ENCODE assay signal across 9 mouse cellular contexts in genomic region chr4:149172083-149172482, GRCm38 (mm10). TPM values are rescaled to one million over a fixed set of nuclear protein-coding genes. Genes with fewer than 3 reads are reported as not detected.
DNase-seq lines count a peak whose midpoint lies in the region; ATAC-seq and TF ChIP-seq lines count a peak whose summit lies in the region.
"Had no signal": no experiment of that assay in that cellular context is flagged by ENCODE, and none has a peak within 500 bp of the region (broad histone marks: within the 10 kb centered on the region; RNA-seq: fewer than 3 reads in every experiment).

No protein-coding gene starts in this region.

- peaks cover 14% of the 10 kb centered on the region for H3K36me3 ChIP-seq in hindbrain, embryonic 15.5 days
- no peaks in the 10 kb centered on the region for H3K36me3 ChIP-seq in neural tube, embryonic 14.5 days (ENCODE audit: control insufficient read depth, insufficient read depth, low read length)

- H3K27ac ChIP-seq in left cerebral cortex, adult 2 months: peak overlapping the region; percentile 50
- peak overlapping the region; percentile 10 for H3K27ac ChIP-seq in hindbrain, embryonic 15.5 days (replicated peaks)
- H3K27ac ChIP-seq in neural tube, embryonic 14.5 days (ENCODE audit: low read depth, low read length): peak overlapping the region; percentile 28; the same call in 1 of the 2 replicates

- TF ChIP-seq CTCF in left cerebral cortex, adult 2 months (IDR thresholded peaks at IDR 0.05): peak; percentile 17

- no peaks in the 10 kb centered on the region for H3K27me3 ChIP-seq in hindbrain, embryonic 15.5 days
- no peaks in the 10 kb centered on the region for H3K27me3 ChIP-seq in neural tube, embryonic 14.5 days (ENCODE audit: control insufficient read depth, insufficient read depth, low read length)

- no peak for ATAC-seq in hindbrain, embryonic 15.5 days (ENCODE audit: low FRiP score, low read depth)
- no peak for ATAC-seq in neural tube, embryonic 14.5 days (ENCODE audit: low read depth)

- no peak overlapping the region for H3K9ac ChIP-seq in hindbrain, embryonic 15.5 days
- H3K9ac ChIP-seq in neural tube, embryonic 14.5 days (replicated peaks; ENCODE audit: low read depth, low read length): no peak overlapping the region

- DNase-seq in left cerebral cortex, adult 2 months (ENCODE audit: extremely low spot score in 1 of 2, low spot score in 2 of 2): no peak
- no peak for DNase-seq in left cerebral cortex, adult 18-20 months (ENCODE audit: low spot score in 2 of 2)
- peak; percentile 71 for DNase-seq in gastrocnemius, adult 18-20 months (ENCODE audit: low spot score)
- no peak for DNase-seq in right cerebral cortex, postnatal 10 days (ENCODE audit: low spot score in 2 of 2)
- DNase-seq in cerebellum, adult 9-11 months: no peak
- DNase-seq in MN1 (ENCODE audit: low spot score): no peak

- WGBS in hindbrain, embryonic 15.5 days: 88% methylated on average over 5 of the region's 5 CpGs
- 87% methylated on average over 5 of the region's 5 CpGs for WGBS in neural tube, embryonic 14.5 days

- intact Hi-C loops in left cerebral cortex, adult 2 months (cut with DNase I): no loop called here

- peaks cover 19% of the 10 kb centered on the region for H3K4me1 ChIP-seq in hindbrain, embryonic 15.5 days (replicated peaks)
- H3K4me1 ChIP-seq in neural tube, embryonic 14.5 days (ENCODE audit: control insufficient read depth, insufficient read depth, low read length): 0 out of 2 replicates have a peak, but pooled peaks cover 2% of the 10 kb centered on the region

- H3K4me2 ChIP-seq in hindbrain, embryonic 15.5 days: no peak overlapping the region
- H3K4me2 ChIP-seq in neural tube, embryonic 14.5 days (ENCODE audit: low read depth, low read length): no peak overlapping the region

- no peaks in the 10 kb centered on the region for H3K9me3 ChIP-seq in hindbrain, embryonic 15.5 days
- no peaks in the 10 kb centered on the region for H3K9me3 ChIP-seq in neural tube, embryonic 14.5 days (ENCODE audit: control insufficient read depth, low read length)

- no peak overlapping the region for H3K4me3 ChIP-seq in left cerebral cortex, adult 2 months
- H3K4me3 ChIP-seq in hindbrain, embryonic 15.5 days: no peak overlapping the region
- H3K4me3 ChIP-seq in neural tube, embryonic 14.5 days (ENCODE audit: low read depth, low read length): no peak overlapping the region

RNA-seq across cellular contexts. Expression of gene Pgd, which starts 5.5 kb away (rescaled TPM):
- 10 to 100 TPM; 35.1 to 36.5 TPM for total RNA-seq in left cerebral cortex, adult 2 months (2021)
- 10 to 100 TPM; 33.1 to 37.7 TPM for total RNA-seq in left cerebral cortex, adult 18-20 months (2021)
- 10 to 100 TPM; 13.4 to 18.7 TPM for total RNA-seq in gastrocnemius, adult 18-20 months (2021)
- polyA plus RNA-seq in hindbrain, embryonic 15.5 days (2015; fragmentation: Nextera tagmentation; extraction: Ambion mirVana): 114 and 119 TPM in 2 replicates
- 42.6 and 43.1 TPM in 2 replicates for polyA plus RNA-seq in neural tube, embryonic 14.5 days (2014; fragmentation: Nextera tagmentation; extraction: Ambion mirVana)

RNA-seq across cellular contexts. Expression of gene Cenps, which starts 34.7 kb away (rescaled TPM):
- 10 to 100 TPM; 30.5 to 32.7 TPM for total RNA-seq in left cerebral cortex, adult 2 months (2021)
- total RNA-seq in left cerebral cortex, adult 18-20 months (2021): 10 to 100 TPM; 26.4 to 31.4 TPM
- 1 to 10 TPM; 8.1 to 8.2 TPM for total RNA-seq in gastrocnemius, adult 18-20 months (2021)
- 15.3 and 18.8 TPM in 2 replicates for polyA plus RNA-seq in hindbrain, embryonic 15.5 days (2015; fragmentation: Nextera tagmentation; extraction: Ambion mirVana)
- 15.1 and 19.2 TPM in 2 replicates for polyA plus RNA-seq in neural tube, embryonic 14.5 days (2014; fragmentation: Nextera tagmentation; extraction: Ambion mirVana)

RNA-seq across cellular contexts. Expression of gene Cort, which starts 45.5 kb away (rescaled TPM):
- total RNA-seq in left cerebral cortex, adult 2 months (2021): 10 to 100 TPM; 12.6 to 14.1 TPM
- total RNA-seq in left cerebral cortex, adult 18-20 months (2021): 10 to 100 TPM in 1 of 2 experiments, 1 to 10 TPM in 1; 8.2 to 16.5 TPM
- under 1 TPM in 1 of 2 experiments, not detected in 1; 0.83 TPM for total RNA-seq in gastrocnemius, adult 18-20 months (2021)
- polyA plus RNA-seq in hindbrain, embryonic 15.5 days (2015; fragmentation: Nextera tagmentation; extraction: Ambion mirVana): 0.23 and 0.59 TPM in 2 replicates
- 0.86 TPM in 1 of 2 replicates, not detected in the other for polyA plus RNA-seq in neural tube, embryonic 14.5 days (2014; fragmentation: Nextera tagmentation; extraction: Ambion mirVana)
- total RNA-seq: hematopoietic stem cell, adult 5-6 weeks had no signal

Comparison
In these comparisons a context has a peak if more than half of its experiments do, and no peak if none do; other contexts are left out.
1. RNA of gene Cort, which starts 45.5 kb away (total RNA-seq): 8.2 to 16.5 TPM in left cerebral cortex, adult 18-20 months and 12.6 to 14.1 TPM in left cerebral cortex, adult 2 months; 0.83 TPM in gastrocnemius, adult 18-20 months; every median in the first group is over 4 times any median in the second.
2. Peak in every context shown above with its lines, with median percentiles within 50 percentile points of each other: H3K27ac ChIP-seq.